Mouse (Mus musculus) limb, embryonic 14.5 days (tissue): ENCODE measurements around the gene Gldc. TPM values are rescaled to one million over a fixed set of nuclear protein-coding genes. Genes with fewer than 3 reads are reported as not detected.

Experiments used
- ATAC-seq: fragments of 200-750 bp; cut with Nextera tagmentation; 2 replicates; pipeline ENCODE4 v1.8.0; 2017; ENCODE audit warnings: low read depth, moderate number of reproducible peaks, moderate TSS enrichment; ENCODE audit not compliant: low FRiP score
- DNase-seq: peaks from one replicate; pipeline ENCODE4 v3.0.0-alpha.2; 2015; ENCODE audit warnings: low spot score
- H3K27ac ChIP-seq: fragments of 300-500 bp; sonication (generic); replicated peaks from 2 replicates; pipeline ENCODE4 v1.5.1; 2014; ENCODE audit warnings: low read depth, mild to moderate bottlenecking, low read length, moderate library complexity, mixed read lengths
- H3K27me3 ChIP-seq: fragments of 300-500 bp; sonication (generic); 2 replicates; pipeline ENCODE4 v1.6.1; 2014; ENCODE audit warnings: low read length, mixed read lengths; ENCODE audit not compliant: control insufficient read depth, insufficient read depth
- H3K36me3 ChIP-seq: fragments of 300-500 bp; sonication (generic); 2 replicates; pipeline ENCODE4 v1.6.1; 2014; ENCODE audit warnings: mild to moderate bottlenecking, low read length, moderate library complexity, mixed read lengths; ENCODE audit not compliant: control insufficient read depth, insufficient read depth
- H3K4me1 ChIP-seq: fragments of 300-500 bp; sonication (generic); 2 replicates; pipeline ENCODE4 v1.6.1; 2014; ENCODE audit warnings: antibody characterized with exemption, low read length, mixed read lengths; ENCODE audit not compliant: control insufficient read depth, insufficient read depth
- H3K4me2 ChIP-seq: fragments of 300-500 bp; sonication (generic); replicated peaks from 2 replicates; pipeline ENCODE4 v1.6.1; 2014; ENCODE audit warnings: low read depth, mild to moderate bottlenecking, low read length, moderate library complexity; ENCODE audit not compliant: severe bottlenecking
- H3K4me3 ChIP-seq: fragments of 300-500 bp; sonication (generic); replicated peaks from 2 replicates; pipeline ENCODE4 v1.5.1; 2014; ENCODE audit warnings: low read length
- H3K9ac ChIP-seq: fragments of 300-500 bp; sonication (generic); 2 replicates; pipeline ENCODE4 v1.6.1; 2014; ENCODE audit warnings: mild to moderate bottlenecking, low read depth, low read length, moderate library complexity; ENCODE audit not compliant: severe bottlenecking
- H3K9me3 ChIP-seq: fragments of 300-500 bp; sonication (generic); 2 replicates; pipeline ENCODE4 v1.6.1; 2016; ENCODE audit warnings: low read length; ENCODE audit not compliant: control insufficient read depth
- POLR2A ChIP-seq: fragments of 200-500 bp; IDR thresholded peaks from 2 replicates; pipeline ENCODE4 v1.8.0; 2012; ENCODE audit warnings: inconsistent platforms, mild to moderate bottlenecking, moderate library complexity, borderline replicate concordance; ENCODE audit not compliant: insufficient read depth, insufficient read length; ENCODE audit errors: extremely low read depth
- WGBS: fragments of 180-500 bp; shearing (Covaris S2); extraction: QIAGEN DNeasy Blood & Tissue Kit; methylation state at CpG from one replicate; pipeline ENCODE4 v1.1.7; 2014; 5-methylcytosine and 5-hydroxymethylcytosine counted together
- polyA plus RNA-seq, 2 experiments: library from polyadenylated mRNA; depleted of rRNA in 1 of 2; stranded (reverse) in 1 of 2; unstranded in 1 of 2; fragments of >200 nt; fragmentation: Nextera tagmentation in 1 of 2; extraction: Ambion mirVana in 1 of 2; gene quantifications; 2 replicates each; pipeline versions ENCODE4 v1.2.1 to v1.2.3; 2012 to 2014

Gldc gene
- polyA plus RNA-seq, 2 experiments: 6.6 to 8.9 TPM

- H3K4me3 ChIP-seq: no peak overlapping the region
- no peak for TF ChIP-seq POLR2A
- no peak overlapping the region for H3K9ac ChIP-seq
- no peak for ATAC-seq
- no peak overlapping the region for H3K4me2 ChIP-seq
- no peaks in the 10 kb centered on the region for H3K27me3 ChIP-seq
- WGBS: 82% methylated on average over 17 of the region's 17 CpGs
- H3K27ac ChIP-seq: no peak overlapping the region
- H3K9me3 ChIP-seq: no peaks in the 10 kb centered on the region
- no peaks in the 10 kb centered on the region for H3K36me3 ChIP-seq
- no peak for DNase-seq
- H3K4me1 ChIP-seq: peaks cover 13% of the 10 kb centered on the region
Measured at GRCm38 (mm10) chr19:30118344-30119312, 56.6 kb downstream of the Gldc start.

- no peak overlapping the region for H3K4me2 ChIP-seq
- no peak overlapping the region for H3K4me3 ChIP-seq
- H3K9ac ChIP-seq: no peak overlapping the region; the same call in 1 of the 2 replicates
- ATAC-seq: no peak
- TF ChIP-seq POLR2A: no peak
- no peak for DNase-seq
- H3K9me3 ChIP-seq: no peaks in the 10 kb centered on the region
- peaks cover 13% of the 10 kb centered on the region for H3K4me1 ChIP-seq
- H3K27ac ChIP-seq: no peak overlapping the region
- no peaks in the 10 kb centered on the region for H3K36me3 ChIP-seq
- WGBS: 59% methylated on average over 9 of the region's 9 CpGs
- no peaks in the 10 kb centered on the region for H3K27me3 ChIP-seq
Measured at GRCm38 (mm10) chr19:30117775-30118174, 57.5 kb downstream of the Gldc start.

GRCm38 (mm10) chr19:30117241-30117640 lies 58.0 kb downstream of the Gldc start:
- Histone ChIP-seq H3K9ac (no peak overlapping the region), H3K36me3 (no peaks in the 10 kb centered on the region), H3K4me1 (peaks cover 13% of the 10 kb centered on the region), H3K4me3 (no peak overlapping the region), H3K27ac (no peak overlapping the region), H3K9me3 (no peaks in the 10 kb centered on the region), H3K27me3 (no peaks in the 10 kb centered on the region), H3K4me2 (no peak overlapping the region)
- 46% methylated on average over 4 of the region's 4 CpGs for WGBS
- DNase-seq: no peak
- no peak for TF ChIP-seq POLR2A
- no peak for ATAC-seq

- Histone ChIP-seq H3K9me3 (no peaks in the 10 kb centered on the region), H3K36me3 (no peaks in the 10 kb centered on the region), H3K27me3 (no peaks in the 10 kb centered on the region), H3K4me3 (no peak overlapping the region), H3K4me1 (peaks cover 13% of the 10 kb centered on the region), H3K9ac (no peak overlapping the region), H3K27ac (no peak overlapping the region), H3K4me2 (no peak overlapping the region)
- WGBS: 80% methylated on average over 5 of the region's 5 CpGs
- no peak for TF ChIP-seq POLR2A
- ATAC-seq: no peak
- DNase-seq: no peak
Measured at GRCm38 (mm10) chr19:30115606-30116005, 59.6 kb downstream of the Gldc start.

- Histone ChIP-seq H3K9me3 (no peaks in the 10 kb centered on the region), H3K27me3 (no peaks in the 10 kb centered on the region), H3K9ac (no peak overlapping the region), H3K36me3 (no peaks in the 10 kb centered on the region), H3K4me1 (peaks cover 13% of the 10 kb centered on the region), H3K27ac (no peak overlapping the region), H3K4me2 (0 out of 2 replicates have a peak overlapping the region, but pooled peaks have one; percentile 11), H3K4me3 (no peak overlapping the region)
- no peak for TF ChIP-seq POLR2A
- peak; percentile 38 for DNase-seq
- ATAC-seq: peak; percentile 81
- 36% methylated on average over 14 of the region's 14 CpGs for WGBS
Measured at GRCm38 (mm10) chr19:30114919-30115441, 60.2 kb downstream of the Gldc start.
